Mouse (Mus musculus) bone marrow, adult 2 months (tissue): ENCODE results near the gene Rab5a.

Experiments
- CTCF ChIP-seq: fragments of 200-500 bp; IDR thresholded peaks from 2 replicates; pipeline ENCODE4 v1.5.1; 2011; ENCODE audit warnings: low read length, control low read depth; ENCODE audit not compliant: control insufficient read depth, insufficient read depth
- POLR2A ChIP-seq: fragments of 200-500 bp; IDR thresholded peaks from 2 replicates; pipeline ENCODE4 v1.6.1; 2011; ENCODE audit warnings: low read depth, mild to moderate bottlenecking, control low read depth, low read length, borderline replicate concordance; ENCODE audit not compliant: control insufficient read depth

DNA sequence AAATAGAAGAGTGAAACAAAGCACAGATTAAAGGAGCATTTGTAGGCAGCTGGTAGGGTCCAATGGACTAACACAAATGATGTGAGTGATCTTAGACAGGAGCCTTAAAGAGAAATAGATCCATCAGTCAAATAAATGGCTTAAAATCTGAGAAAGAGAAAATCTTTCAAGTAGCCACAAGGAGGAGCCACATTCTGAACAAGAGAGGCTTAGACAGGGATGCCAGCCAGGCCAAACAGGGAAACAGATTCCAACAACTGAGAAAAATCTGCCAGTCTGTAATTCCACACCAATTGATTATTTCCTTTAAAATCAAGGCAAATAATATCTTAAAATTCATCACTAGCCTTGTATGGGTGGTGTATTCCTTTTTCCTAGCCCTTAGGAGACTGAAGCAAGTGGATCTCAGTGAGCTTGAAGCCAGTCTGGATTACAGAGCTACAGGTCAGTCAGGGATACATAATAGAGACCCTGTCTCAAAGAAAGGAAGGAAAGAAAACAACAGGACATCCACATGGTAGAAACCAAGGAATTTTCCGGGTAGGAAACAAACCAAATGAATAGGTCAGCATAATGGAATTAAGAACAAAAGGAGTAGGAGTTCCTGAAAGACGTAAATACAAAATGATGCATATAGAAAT lies 33.4 kb downstream of the Rab5a start:
- no peak for TF ChIP-seq CTCF
- TF ChIP-seq POLR2A: no peak
